Mouse (Mus musculus) small intestine, adult 2 months (tissue): Measurements from ENCODE around the gene Zfp65. TPM values are rescaled to one million over a fixed set of nuclear protein-coding genes. Genes with fewer than 3 reads are reported as not detected.

Experiments used
- H3K27ac ChIP-seq: fragments of 200-500 bp; 2 replicates; pipeline ENCODE4 v1.5.1; 2012; ENCODE audit warnings: low read depth, low read length, control low read depth, inconsistent platforms; ENCODE audit not compliant: insufficient read depth
- H3K27me3 ChIP-seq: fragments of 200-500 bp; 2 replicates; pipeline ENCODE4 v1.6.1; 2012; ENCODE audit warnings: mild to moderate bottlenecking, moderate library complexity, low read length, inconsistent platforms; ENCODE audit not compliant: control insufficient read depth, insufficient read depth
- H3K36me3 ChIP-seq: fragments of 200-500 bp; 2 replicates; pipeline ENCODE4 v1.6.1; 2012; ENCODE audit warnings: mild to moderate bottlenecking, low read length, control low read depth, inconsistent platforms; ENCODE audit not compliant: control insufficient read depth, insufficient read depth
- H3K4me1 ChIP-seq: fragments of 200-500 bp; 2 replicates; pipeline ENCODE4 v1.6.1; 2012; ENCODE audit warnings: low read length, inconsistent platforms, mixed read lengths; ENCODE audit not compliant: control insufficient read depth, insufficient read depth, insufficient read length
- H3K4me3 ChIP-seq: fragments of 200-500 bp; 2 replicates; pipeline ENCODE4 v1.5.1; 2012; ENCODE audit warnings: low read depth, mild to moderate bottlenecking, control low read depth, inconsistent platforms, low read length, moderate library complexity
- CTCF ChIP-seq: fragments of 200-500 bp; IDR thresholded peaks from 2 replicates; pipeline ENCODE4 v1.5.1; 2012; ENCODE audit warnings: low read depth, mild to moderate bottlenecking, control low read depth, inconsistent platforms, low read length, moderate library complexity, mixed read lengths; ENCODE audit not compliant: insufficient replicate concordance, insufficient read length; ENCODE audit errors: extremely low read depth
- POLR2A ChIP-seq: fragments of 200-500 bp; IDR thresholded peaks from 2 replicates; pipeline ENCODE4 v1.6.1; 2012; ENCODE audit warnings: low read depth, mild to moderate bottlenecking, control low read depth, inconsistent platforms, low read length, moderate library complexity
- WGBS: fragments of 180-500 bp; shearing (Covaris S2); methylation state at CpG from one replicate; pipeline ENCODE4 v1.1.7; 2018; 5-methylcytosine and 5-hydroxymethylcytosine counted together
- polyA plus RNA-seq: library from polyadenylated mRNA; depleted of rRNA; stranded (reverse); fragments of >200 nt; gene quantifications from 2 replicates; pipeline ENCODE4 v1.2.3, GENCODE M21; 2012; rRNA removed

Gene Zfp65
- polyA plus RNA-seq, 1 experiment: 0.13 TPM

GRCm38 (mm10) chr13:67674902-67675301 lies 54.1 kb downstream of the Zfp65 start:
- Histone ChIP-seq H3K4me1 (no peaks in the 10 kb centered on the region), H3K27ac (no peak overlapping the region), H3K27me3 (no peaks in the 10 kb centered on the region), H3K4me3 (no peak overlapping the region), H3K36me3 (peaks cover 5% of the 10 kb centered on the region)
- no peak for TF ChIP-seq POLR2A
- no peak for TF ChIP-seq CTCF
- WGBS: 90% methylated on average over 2 of the region's 2 CpGs

Other genes with a start within 250 kb of the Zfp65 start
- 0.33 and 0.46 TPM in 2 replicates for gene Zfp874b, start 244.9 kb downstream of the Zfp65 start, polyA plus RNA-seq
- 0.14 TPM in 1 of 2 replicates, not detected in the other for gene Zfp58, start 228.6 kb downstream of the Zfp65 start, polyA plus RNA-seq
- not detected in 2 replicates for gene Gm26965, start 203.0 kb downstream of the Zfp65 start, polyA plus RNA-seq
- gene Zfp87, start 203.0 kb downstream of the Zfp65 start, polyA plus RNA-seq: 8.1 and 11.7 TPM in 2 replicates
- gene Zfp748, start 175.3 kb downstream of the Zfp65 start, polyA plus RNA-seq: 1.2 TPM in 2 replicates
- 0.01 and 0.08 TPM in 2 replicates for gene Zfp729b, start 119.5 kb downstream of the Zfp65 start, polyA plus RNA-seq
- gene Gm49345, start 91.4 kb downstream of the Zfp65 start, polyA plus RNA-seq: not detected in 2 replicates
- 0.09 and 0.46 TPM in 2 replicates for gene Zfp729a, start 91.4 kb downstream of the Zfp65 start, polyA plus RNA-seq
- gene Zfp738, start 42.1 kb downstream of the Zfp65 start, polyA plus RNA-seq: 1.4 and 2.2 TPM in 2 replicates
- gene Zfp85, start 26.1 kb upstream of the Zfp65 start, polyA plus RNA-seq: 0.10 TPM in 1 of 2 replicates, not detected in the other
- gene Zfp493, start 50.5 kb upstream of the Zfp65 start, polyA plus RNA-seq: 0.22 and 0.28 TPM in 2 replicates
- gene Zfp273, start 84.6 kb upstream of the Zfp65 start, polyA plus RNA-seq: 0.19 TPM in 1 of 2 replicates, not detected in the other
- not detected in 2 replicates for gene Gm10037, start 101.9 kb upstream of the Zfp65 start, polyA plus RNA-seq
- not detected in 2 replicates for gene BC048507, start 134.2 kb upstream of the Zfp65 start, polyA plus RNA-seq